Mouse (Mus musculus) urinary bladder, postnatal 0 days (tissue): ENCODE measurements around the gene Lrrc59. TPM values are rescaled to one million over a fixed set of nuclear protein-coding genes. Genes with fewer than 3 reads are reported as not detected.

Experiments
- polyA plus RNA-seq: library from polyadenylated mRNA; unstranded; fragments of >200 nt; fragmentation: Nextera tagmentation; extraction: Ambion mirVana; gene quantifications from 2 replicates; pipeline ENCODE4 v1.2.1, GENCODE M21; 2015

Gene Lrrc59
- 112 and 135 TPM in 2 replicates for polyA plus RNA-seq

DNA sequence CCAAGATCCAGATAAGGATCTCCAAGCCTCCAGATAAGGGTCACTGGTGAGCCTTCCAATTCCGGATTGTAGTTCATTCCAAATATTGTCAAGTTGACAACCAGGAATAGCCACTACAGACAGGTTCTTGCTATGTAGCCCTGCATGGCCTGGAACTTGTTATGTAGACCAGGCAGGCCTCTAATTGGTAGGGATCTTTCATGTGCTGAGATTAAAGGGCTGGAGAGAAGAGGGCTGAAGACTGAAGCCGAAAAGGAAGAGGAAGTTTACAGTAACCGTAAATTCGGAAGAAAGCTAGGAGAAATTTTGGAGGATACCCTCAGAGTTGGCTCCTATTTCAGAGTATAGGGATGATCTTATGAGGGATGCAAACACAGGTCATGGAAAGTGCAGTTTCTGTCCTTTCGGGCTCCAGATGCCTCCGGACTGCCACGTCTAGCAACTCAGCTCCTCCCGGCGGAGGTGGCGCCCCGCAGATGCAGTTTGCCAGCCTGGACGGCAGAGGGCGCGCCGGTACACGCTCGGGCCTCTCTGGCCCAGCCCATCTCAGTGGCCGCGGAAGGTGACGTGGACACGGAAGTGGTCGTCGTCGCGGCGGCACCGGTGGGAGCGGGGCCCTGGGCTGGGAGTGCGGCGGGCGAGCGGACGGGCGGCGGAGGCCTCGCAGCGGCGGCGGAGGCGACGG, at the start of gene Lrrc59:
TSS of gene Lrrc59 (plus strand) at position 569 of the 685 bp plus-strand sequence.

DNA sequence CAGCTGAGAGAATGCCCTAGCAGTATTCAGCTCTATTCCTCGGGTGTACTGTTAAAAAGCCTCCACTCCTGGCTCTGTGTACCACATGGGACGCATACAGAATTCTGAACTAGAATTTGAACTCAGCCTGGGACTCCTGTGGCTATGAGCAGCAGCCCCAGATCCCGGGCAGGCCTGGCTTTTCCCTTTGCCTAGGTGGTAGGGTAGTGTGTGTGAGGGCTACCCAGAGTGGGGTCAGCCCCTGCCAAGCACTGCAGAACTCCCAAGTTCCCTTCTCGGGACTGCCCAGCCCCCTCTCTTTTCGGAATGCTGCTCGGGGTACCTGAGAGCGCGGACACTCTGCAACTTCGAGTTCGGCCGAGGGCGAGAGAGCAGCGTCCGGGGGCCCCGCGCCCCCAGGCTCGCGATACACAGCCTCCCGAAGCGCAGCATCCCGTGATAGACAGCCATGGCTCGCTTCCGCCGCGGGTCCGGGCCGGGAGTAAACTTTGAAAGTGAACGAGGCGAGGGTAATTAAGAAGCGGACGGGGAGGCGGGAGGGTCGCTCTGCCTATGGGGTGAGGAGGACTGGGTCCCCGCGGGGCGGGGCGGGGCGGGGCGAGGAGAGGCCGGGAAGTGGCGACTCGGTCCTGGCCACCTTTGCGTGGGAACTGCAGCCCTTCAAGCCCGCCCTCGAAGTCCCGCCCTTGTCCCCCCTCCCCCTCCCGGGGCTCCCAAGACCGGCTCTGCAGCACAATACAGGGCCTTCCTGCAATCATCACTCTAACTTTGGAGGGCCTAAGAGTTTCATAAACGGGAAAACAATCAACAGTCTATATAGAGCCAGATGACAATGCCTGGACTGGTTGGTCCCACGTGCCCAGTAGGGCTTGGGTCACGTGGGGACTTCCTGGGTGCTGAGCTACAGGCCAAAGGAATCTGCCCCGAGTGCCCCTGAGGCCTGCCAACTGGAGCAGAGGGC, 28.0 kb upstream of the Lrrc59 start, which contains the start of gene Acsf2:
TSS of gene Acsf2 (minus strand) at position 551 of the 961 bp plus-strand sequence.

DNA sequence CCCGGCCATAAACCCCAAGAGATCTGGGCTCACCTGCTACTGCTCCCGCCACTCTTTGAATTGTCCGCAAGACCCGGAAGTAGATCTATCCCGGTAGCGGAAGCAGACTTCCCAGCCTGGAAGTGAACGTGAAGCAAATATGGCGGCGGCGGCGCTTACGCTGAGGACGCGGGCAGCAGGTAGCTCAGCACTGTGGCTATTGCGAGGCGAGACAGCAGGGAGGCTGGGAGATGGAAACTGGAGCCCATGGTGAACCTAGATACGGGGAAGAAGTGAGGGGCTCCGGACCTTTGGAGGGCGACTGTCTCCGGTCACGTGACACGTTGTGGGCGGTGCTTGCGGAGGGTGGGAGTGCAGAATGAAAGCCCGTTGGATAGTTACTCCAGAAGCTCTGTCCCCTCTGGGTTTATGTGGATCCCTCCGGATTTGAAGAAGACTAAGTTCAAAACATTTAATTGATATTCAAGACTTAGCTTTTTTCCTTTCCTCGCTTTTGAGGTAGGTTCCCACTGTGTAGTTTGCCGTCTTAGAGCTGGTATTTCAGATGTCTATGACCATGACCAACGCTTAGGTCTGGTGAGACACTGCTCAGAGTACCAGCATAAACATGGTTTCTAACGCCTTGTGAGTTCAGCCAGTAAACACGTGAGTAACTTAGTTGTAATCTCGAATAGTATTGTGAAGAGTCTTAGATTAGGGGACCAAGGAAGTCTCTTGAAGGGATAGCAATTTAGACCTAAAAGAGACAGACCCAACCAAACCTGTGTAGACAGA, 24.3 kb downstream of the Lrrc59 start, which contains the start of the genes Mrpl27 and Eme1:
TSS of gene Mrpl27 (plus strand) at position 105 of the 774 bp plus-strand sequence.
TSS of gene Eme1 (minus strand) at position 302 of the 774 bp plus-strand sequence.

GRCm38 (mm10) chr11:94676754-94677606, 47.4 kb downstream of the Lrrc59 start, which contains the start of gene Xylt2:
Gene Xylt2 (minus strand): TSS chr11:94677515.

Other genes starting within 250 kb of the Lrrc59 start
- 36.0 and 41.3 TPM in 2 replicates for gene Abcc3, start 236.8 kb upstream of the Lrrc59 start, polyA plus RNA-seq
- 2.3 and 2.5 TPM in 2 replicates for gene Cacna1g, start 155.6 kb upstream of the Lrrc59 start, polyA plus RNA-seq
- gene Spata20, start 143.6 kb upstream of the Lrrc59 start, polyA plus RNA-seq: 0.16 and 0.23 TPM in 2 replicates
- gene Epn3, start 129.8 kb upstream of the Lrrc59 start, polyA plus RNA-seq: 18.2 and 22.5 TPM in 2 replicates
- gene Mycbpap, start 108.0 kb upstream of the Lrrc59 start, polyA plus RNA-seq: 0.41 and 1.2 TPM in 2 replicates
- 2.2 and 3.3 TPM in 2 replicates for gene Rsad1, start 80.5 kb upstream of the Lrrc59 start, polyA plus RNA-seq
- gene Chad, start 64.7 kb upstream of the Lrrc59 start, polyA plus RNA-seq: 0.58 and 0.79 TPM in 2 replicates
- gene Acsf2, start 27.9 kb upstream of the Lrrc59 start, polyA plus RNA-seq: 2.6 and 2.8 TPM in 2 replicates
- 122 and 124 TPM in 2 replicates for gene Mrpl27, start 24.0 kb downstream of the Lrrc59 start, polyA plus RNA-seq
- 2.9 and 3.7 TPM in 2 replicates for gene Eme1, start 24.2 kb downstream of the Lrrc59 start, polyA plus RNA-seq
- 10.7 and 10.9 TPM in 2 replicates for gene Xylt2, start 47.7 kb downstream of the Lrrc59 start, polyA plus RNA-seq
- 0.07 and 0.12 TPM in 2 replicates for gene Gm11541, start 74.7 kb downstream of the Lrrc59 start, polyA plus RNA-seq
- gene Cdc34b, start 112.0 kb downstream of the Lrrc59 start, polyA plus RNA-seq: 0.11 TPM in 1 of 2 replicates, not detected in the other
- not detected in 2 replicates for gene Tmem92, start 152.9 kb downstream of the Lrrc59 start, polyA plus RNA-seq